ENCODE assay signal across 29 mouse cellular contexts in genomic region chr1:127470175-127470574, GRCm38 (mm10).
DNase-seq lines count a peak whose midpoint lies in the region; ATAC-seq lines count a peak whose summit lies in the region.
"Had no signal": no experiment of that assay in that cellular context is flagged by ENCODE, and none has a peak within 500 bp of the region (broad histone marks: within the 10 kb centered on the region; RNA-seq: fewer than 3 reads in every experiment).

No protein-coding gene starts in this region.

- H3K27ac ChIP-seq in heart, embryonic 12.5 days (ENCODE audit: poor library complexity, severe bottlenecking): no peak overlapping the region
- H3K27ac ChIP-seq: embryonic facial prominence, embryonic 12.5 days; forebrain, embryonic 10.5 days; forebrain, embryonic 15.5 days; kidney, embryonic 15.5 days; limb, embryonic 10.5 days; limb, embryonic 15.5 days; liver, embryonic 14.5 days had no signal

- intact Hi-C loops in left cerebral cortex, postnatal 36 days (cut with DNase I): no loop called here

- ATAC-seq in activated CD4-positive, CD25-positive, alpha-beta regulatory T cell, adult 4 months: peak; percentile 28
- ATAC-seq in megakaryocyte, adult 5-6 weeks (ENCODE audit: poor library complexity, severe bottlenecking): peak; percentile 62
- no peak for ATAC-seq in heart, embryonic 12.5 days (ENCODE audit: insufficient number of reproducible peaks, low FRiP score)
- ATAC-seq: forebrain, embryonic 15.5 days; hindbrain, embryonic 16.5 days; midbrain, embryonic 16.5 days; Patski had no signal

- H3K4me3 ChIP-seq in heart, embryonic 12.5 days: no peak overlapping the region
- H3K4me3 ChIP-seq: embryonic facial prominence, embryonic 12.5 days; forebrain, embryonic 10.5 days; forebrain, embryonic 15.5 days; kidney, embryonic 15.5 days; limb, embryonic 10.5 days; limb, embryonic 15.5 days had no signal

- H3K4me1 ChIP-seq in heart, embryonic 12.5 days (replicated peaks): peaks cover 28% of the 10 kb centered on the region
- H3K4me1 ChIP-seq: embryonic facial prominence, embryonic 12.5 days; forebrain, embryonic 10.5 days; forebrain, embryonic 15.5 days; limb, embryonic 10.5 days; limb, embryonic 15.5 days had no signal

- H3K27me3 ChIP-seq in heart, embryonic 12.5 days (replicated peaks): no peaks in the 10 kb centered on the region
- H3K27me3 ChIP-seq: embryonic facial prominence, embryonic 12.5 days; forebrain, embryonic 15.5 days; kidney, embryonic 15.5 days; limb, embryonic 15.5 days; Patski had no signal

- H3K36me3 ChIP-seq in heart, embryonic 12.5 days: peaks cover 15% of the 10 kb centered on the region
- H3K36me3 ChIP-seq: limb, embryonic 10.5 days had no signal

- no peaks in the 10 kb centered on the region for H3K9me3 ChIP-seq in heart, embryonic 12.5 days (replicated peaks)
- H3K9me3 ChIP-seq: embryonic facial prominence, embryonic 12.5 days; forebrain, embryonic 10.5 days; forebrain, embryonic 15.5 days; kidney, embryonic 15.5 days; limb, embryonic 10.5 days; limb, embryonic 15.5 days had no signal

- 57% methylated on average over 4 of the region's 4 CpGs for WGBS in heart, embryonic 12.5 days

- peak; percentile 41 for DNase-seq in thymus, postnatal 0 days (ENCODE audit: low spot score)
- DNase-seq in thymus, postnatal 25 days: no peak
- DNase-seq in left cerebral cortex, postnatal 36 days (ENCODE audit: low spot score in 2 of 2): no peak
- DNase-seq: adrenal gland, postnatal 36 days; cerebellum, adult 2 months; cerebellum, postnatal 14 days; embryo, embryonic 11 days; gastrocnemius, postnatal 36 days; heart, postnatal 14 days; kidney, adult 18-20 months; kidney, postnatal 4 days; layer of hippocampus, postnatal 36 days; lung, embryonic 14.5 days; lung, postnatal 14 days; right cerebral cortex, adult 18-20 months had no signal

- no peak overlapping the region for H3K9ac ChIP-seq in heart, embryonic 12.5 days
- H3K9ac ChIP-seq: embryonic facial prominence, embryonic 12.5 days; forebrain, embryonic 15.5 days; kidney, embryonic 15.5 days; limb, embryonic 15.5 days; liver, embryonic 14.5 days; lung, embryonic 14.5 days had no signal

- no peak overlapping the region for H3K4me2 ChIP-seq in heart, embryonic 12.5 days
- H3K4me2 ChIP-seq: embryonic facial prominence, embryonic 12.5 days; forebrain, embryonic 15.5 days; kidney, embryonic 15.5 days; limb, embryonic 15.5 days; lung, embryonic 14.5 days; midbrain, embryonic 11.5 days had no signal
